Mouse (Mus musculus) ES-E14 (cell line): ENCODE data around the gene Pid1.

Experiments
- CHD2 ChIP-seq: IDR thresholded peaks from 2 replicates; pipeline ENCODE4 v1.6.1; 2014; ENCODE audit warnings: mild to moderate bottlenecking, low read depth, low read length, inconsistent platforms
- HCFC1 ChIP-seq: IDR thresholded peaks from 2 replicates; pipeline ENCODE4 v1.6.1; 2012; ENCODE audit warnings: low read length, inconsistent platforms, borderline replicate concordance; ENCODE audit not compliant: insufficient read depth
- MAFK ChIP-seq: IDR thresholded peaks from 2 replicates; pipeline ENCODE4 v1.6.1; 2014; ENCODE audit warnings: mild to moderate bottlenecking, low read depth, low read length, inconsistent platforms; ENCODE audit not compliant: insufficient read depth
- ZNF384 ChIP-seq: IDR thresholded peaks from 2 replicates; pipeline ENCODE4 v1.6.1; 2012; ENCODE audit warnings: low read depth, low read length, inconsistent platforms

GRCm38 (mm10) chr1:84309966-84310460 is 54.0 kb downstream of the Pid1 start:
- TF ChIP-seq MAFK (no peak), ZNF384 (no peak), CHD2 (no peak), HCFC1 (no peak)
